Mouse (Mus musculus): ENCODE measurements around the gene Oat. TPM values are rescaled to one million over a fixed set of nuclear protein-coding genes. Genes with fewer than 3 reads are reported as not detected.
A peak's percentile ranks its signal among the peaks of the same experiment; 100 is the strongest.

Gene Oat
- 50.3 and 75.2 TPM in 2 replicates for polyA plus RNA-seq (2012; ENCODE audit: insufficient read depth, insufficient read length, missing spikeins)

GRCm38 (mm10) chr7:132576116-132576650 lies at the start of gene Oat:
Gene Oat (minus strand): TSS chr7:132576398.
- H3K27ac ChIP-seq (replicated peaks; ENCODE audit: low read depth, low read length) = peak within 1 kb of the TSS; percentile 70
- peak within 1 kb of the TSS; percentile 81 for H3K4me3 ChIP-seq (ENCODE audit: insufficient read depth, low read depth, low read length)
- H3K4me1 ChIP-seq (ENCODE audit: control insufficient read depth, insufficient read depth, insufficient read length, low read length) = 0 out of 2 replicates have a peak, but pooled peaks cover under 1% of the 10 kb centered on the region

DNA sequence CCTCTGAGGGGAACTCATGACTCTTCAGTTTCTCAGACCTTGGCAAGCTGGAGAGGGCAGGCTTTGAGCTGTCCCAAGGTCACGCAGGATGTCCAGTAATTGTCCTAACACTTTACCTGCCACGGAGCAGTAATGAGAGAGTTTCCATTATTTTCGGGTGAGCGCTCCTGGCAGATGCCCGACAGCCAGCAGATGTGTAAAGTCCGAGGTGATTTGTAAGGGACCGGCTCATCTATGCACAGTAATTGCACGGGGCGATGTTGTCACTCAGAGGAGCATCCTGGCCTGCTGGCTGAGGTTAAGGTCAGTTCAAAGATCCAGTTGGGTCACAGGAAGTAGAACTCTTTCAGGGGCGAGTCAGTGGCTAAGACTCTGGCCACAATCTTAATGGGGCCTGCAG lies 48.0 kb upstream of the Oat start:
- no peak overlapping the region for H3K4me3 ChIP-seq (ENCODE audit: insufficient read depth, low read depth, low read length)
- H3K4me1 ChIP-seq (ENCODE audit: control insufficient read depth, insufficient read depth, insufficient read length, low read length) = peaks cover 2% of the 10 kb centered on the region; the same call in 1 of the 2 replicates
- no peak overlapping the region for H3K27ac ChIP-seq (replicated peaks; ENCODE audit: low read depth, low read length)

DNA sequence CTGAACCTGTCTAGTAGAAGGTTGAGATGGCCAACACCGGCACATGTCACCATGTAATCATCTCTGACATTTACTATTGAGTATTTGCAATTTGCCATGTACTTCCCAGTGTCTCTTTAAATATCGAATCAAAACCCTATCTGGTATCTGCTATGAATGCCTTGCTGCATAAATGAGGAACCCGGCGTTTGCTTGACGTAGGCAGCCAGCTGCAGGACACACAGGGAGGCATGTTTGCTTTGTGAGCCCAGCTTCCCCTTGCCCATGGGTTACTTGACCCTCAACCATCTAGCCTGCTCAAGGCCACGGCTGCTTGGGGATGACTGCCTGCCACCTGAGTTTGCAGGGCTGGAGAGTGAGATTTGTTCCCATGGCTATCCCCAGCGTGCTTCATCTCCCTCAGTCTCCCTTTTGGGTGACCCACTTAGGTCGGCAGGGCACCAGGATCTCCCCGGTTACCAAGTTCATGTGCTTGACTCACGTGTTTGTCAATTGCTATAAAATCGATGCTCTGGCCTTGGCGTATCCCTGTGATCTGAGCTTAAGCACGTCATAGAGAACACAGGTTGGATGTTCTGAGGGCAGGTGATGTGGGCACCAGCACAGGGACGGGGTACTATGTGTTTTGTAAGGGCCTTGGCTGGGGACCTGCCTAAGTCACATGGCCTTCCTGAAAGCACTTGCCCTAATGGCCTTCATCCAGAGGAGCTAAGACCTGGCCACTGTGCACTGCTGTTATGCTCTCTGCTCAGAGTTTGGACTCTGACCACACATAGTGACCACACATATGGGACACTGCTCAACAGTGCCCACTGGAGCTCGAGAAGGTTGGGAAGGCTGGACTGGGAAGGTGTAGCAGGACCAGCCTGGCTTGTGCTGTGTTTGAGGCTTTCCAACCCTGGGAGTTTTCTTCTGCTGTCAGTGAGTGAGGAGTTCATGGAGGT lies 44.0 kb upstream of the Oat start:
- Histone ChIP-seq H3K27ac (replicated peaks; ENCODE audit: low read depth, low read length) (no peak overlapping the region), H3K4me3 (ENCODE audit: insufficient read depth, low read depth, low read length) (no peak overlapping the region), H3K4me1 (ENCODE audit: control insufficient read depth, insufficient read depth, insufficient read length, low read length) (no peaks in the 10 kb centered on the region)

DNA sequence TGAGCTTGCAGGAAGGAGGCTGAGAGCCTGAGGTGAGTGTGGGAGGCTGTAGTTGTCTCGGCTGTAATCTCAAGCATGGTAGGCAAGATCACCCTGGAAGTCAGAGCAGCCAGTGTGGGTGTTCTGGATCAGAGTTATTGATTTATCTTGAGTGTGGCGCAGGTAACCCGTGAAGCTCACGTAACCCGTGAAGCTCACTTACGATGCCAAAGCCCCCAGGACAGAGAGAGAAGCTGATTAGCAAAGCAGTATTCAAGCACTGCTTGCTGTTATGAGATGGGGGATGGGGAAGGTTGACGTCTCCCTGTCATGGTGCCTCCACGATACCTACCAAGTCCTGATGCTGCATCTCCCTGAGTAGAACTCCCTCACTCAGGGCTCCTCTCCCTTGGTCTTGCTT lies 43.4 kb upstream of the Oat start:
- no peaks in the 10 kb centered on the region for H3K4me1 ChIP-seq (ENCODE audit: control insufficient read depth, insufficient read depth, insufficient read length, low read length)
- H3K4me3 ChIP-seq (ENCODE audit: insufficient read depth, low read depth, low read length) = no peak overlapping the region
- no peak overlapping the region for H3K27ac ChIP-seq (replicated peaks; ENCODE audit: low read depth, low read length)

DNA sequence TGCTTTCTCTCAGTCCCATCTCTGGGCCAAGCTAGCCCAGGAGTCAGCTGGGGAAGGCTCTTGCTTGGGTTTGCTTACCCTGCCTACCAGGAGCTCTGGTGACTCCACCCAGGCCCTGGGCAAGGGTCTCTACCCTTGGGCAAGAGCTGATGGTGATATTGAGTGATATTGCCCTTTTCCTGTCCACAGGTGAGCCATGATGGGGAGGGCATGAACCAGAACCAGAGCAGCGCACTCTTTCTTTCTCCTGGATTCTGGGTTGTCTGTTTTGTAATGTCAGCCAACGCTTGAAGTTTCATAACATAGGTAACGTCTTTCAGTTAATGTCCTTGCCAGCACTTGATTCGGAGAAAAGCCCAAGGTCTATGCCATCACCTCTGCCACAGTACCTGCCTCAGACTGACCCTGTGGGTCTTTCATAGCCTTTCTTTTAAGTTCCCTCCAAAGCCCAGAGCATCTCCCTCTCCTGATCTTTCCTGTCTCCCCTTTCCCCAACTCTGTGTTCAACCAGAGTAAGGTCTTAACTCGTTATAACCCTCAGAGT lies 40.9 kb upstream of the Oat start:
- Histone ChIP-seq H3K27ac (replicated peaks; ENCODE audit: low read depth, low read length) (no peak overlapping the region), H3K4me1 (ENCODE audit: control insufficient read depth, insufficient read depth, insufficient read length, low read length) (no peaks in the 10 kb centered on the region), H3K4me3 (ENCODE audit: insufficient read depth, low read depth, low read length) (no peak overlapping the region)

DNA sequence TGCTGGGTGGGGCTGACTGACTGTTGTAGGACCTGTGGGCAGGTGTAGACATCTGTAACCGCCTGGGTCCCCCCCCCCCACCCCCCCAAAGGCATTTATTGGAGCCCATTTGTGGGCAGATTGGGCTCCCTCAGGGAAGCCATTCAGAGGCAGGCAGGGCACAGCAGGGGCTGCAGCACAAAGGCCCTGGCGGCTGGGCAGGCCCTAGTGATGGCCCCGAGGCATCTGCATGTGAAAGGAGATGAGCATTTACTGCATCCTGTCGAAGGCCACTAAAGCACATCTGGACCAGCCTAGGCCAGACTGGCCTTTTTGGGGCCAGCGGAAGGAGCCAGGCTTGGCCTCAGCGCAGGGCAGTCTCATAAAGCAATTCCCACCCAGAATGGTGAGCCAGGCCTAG lies 40.2 kb upstream of the Oat start:
- H3K4me3 ChIP-seq (ENCODE audit: insufficient read depth, low read depth, low read length) = no peak overlapping the region
- no peak overlapping the region for H3K27ac ChIP-seq (replicated peaks; ENCODE audit: low read depth, low read length)
- H3K4me1 ChIP-seq (ENCODE audit: control insufficient read depth, insufficient read depth, insufficient read length, low read length) = no peaks in the 10 kb centered on the region

DNA sequence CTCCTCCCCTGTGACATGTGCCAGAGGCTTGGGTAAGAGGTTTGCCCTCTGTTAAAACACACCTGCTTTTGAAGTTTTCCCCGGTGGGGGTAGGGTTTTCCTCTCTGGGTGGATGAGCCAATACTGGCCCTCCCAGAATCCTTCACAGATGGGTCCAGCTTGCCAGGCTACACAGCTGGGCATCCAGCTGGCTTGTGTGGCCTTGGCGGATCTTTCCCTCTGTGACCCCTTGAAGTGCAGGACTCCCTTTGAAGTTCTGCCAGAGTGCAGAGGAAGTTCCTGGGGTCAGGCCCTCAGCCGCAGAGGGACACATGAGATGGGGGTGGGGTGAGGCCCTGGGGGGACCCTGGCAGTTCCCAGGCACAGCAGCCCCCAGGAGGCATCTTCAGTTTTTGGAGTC lies 39.1 kb upstream of the Oat start:
- Histone ChIP-seq H3K4me1 (ENCODE audit: control insufficient read depth, insufficient read depth, insufficient read length, low read length) (no peaks in the 10 kb centered on the region; the same call in 1 of the 2 replicates), H3K27ac (replicated peaks; ENCODE audit: low read depth, low read length) (no peak overlapping the region), H3K4me3 (ENCODE audit: insufficient read depth, low read depth, low read length) (no peak overlapping the region)

DNA sequence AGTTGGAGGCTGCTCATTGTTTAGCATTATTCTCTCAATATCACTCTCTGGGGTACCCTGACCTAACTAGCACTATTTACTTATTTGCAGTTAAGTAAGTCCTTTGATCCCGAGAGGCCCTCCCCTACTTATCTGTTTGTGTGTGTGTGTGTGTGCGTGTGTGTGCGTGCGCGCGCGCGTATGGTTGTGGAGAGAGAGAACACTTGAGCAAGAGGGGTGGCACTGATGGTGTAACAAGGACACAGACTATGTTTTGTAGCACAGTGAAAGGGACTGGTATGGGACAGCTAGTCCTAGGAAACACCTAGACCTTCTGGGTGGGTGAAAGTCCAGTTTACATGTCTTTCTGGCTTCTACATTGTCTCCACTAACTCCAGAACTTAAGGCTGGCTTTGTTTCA lies 35.3 kb upstream of the Oat start:
- Histone ChIP-seq H3K4me3 (ENCODE audit: insufficient read depth, low read depth, low read length) (no peak overlapping the region), H3K27ac (replicated peaks; ENCODE audit: low read depth, low read length) (no peak overlapping the region), H3K4me1 (ENCODE audit: control insufficient read depth, insufficient read depth, insufficient read length, low read length) (no peaks in the 10 kb centered on the region; the same call in 1 of the 2 replicates)

DNA sequence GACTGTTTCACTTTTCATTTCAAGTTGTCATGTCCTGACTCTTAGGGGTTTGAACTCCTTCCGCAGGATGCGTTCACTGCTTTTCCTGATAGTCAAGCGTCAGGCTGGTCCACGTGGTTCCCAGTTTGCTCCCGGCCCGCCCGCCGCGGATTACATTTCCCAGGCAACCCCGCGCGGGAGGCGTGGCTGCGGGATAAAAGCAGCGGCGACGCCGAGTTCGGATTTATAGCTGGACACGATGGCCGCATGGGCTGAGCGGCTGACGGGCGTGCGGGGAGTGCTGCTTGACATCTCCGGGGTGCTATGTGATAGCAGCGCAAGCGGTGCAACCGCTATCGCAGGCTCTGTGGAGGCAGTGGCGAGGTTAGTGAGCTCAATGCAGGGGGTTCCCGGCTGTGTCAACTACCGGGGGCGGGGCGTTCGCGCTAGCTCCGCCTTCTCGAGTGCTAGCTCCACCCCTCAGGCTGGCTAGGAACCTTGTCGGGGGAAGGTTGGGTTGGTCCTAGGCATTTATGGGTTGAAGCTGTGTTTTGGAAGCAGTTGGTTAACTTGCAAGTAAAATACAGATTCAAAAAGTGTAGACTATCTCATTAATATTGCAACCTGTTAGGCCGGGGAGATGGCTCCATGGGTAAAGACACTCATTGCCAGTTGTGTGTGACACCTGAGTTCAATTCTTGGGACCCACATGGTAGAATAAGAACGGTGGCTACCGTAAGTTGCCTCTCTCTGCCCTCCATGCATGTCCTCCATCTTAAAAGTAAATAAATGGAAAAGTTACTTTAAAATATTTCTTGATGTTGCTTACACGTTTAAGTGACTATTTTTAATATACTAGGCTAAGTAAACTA lies 34.5 kb upstream of the Oat start, which contains the start of gene Lhpp:
TSS of gene Lhpp (plus strand) at position 171 of the 851 bp plus-strand sequence.
- Histone ChIP-seq H3K27ac (replicated peaks; ENCODE audit: low read depth, low read length) (no peak within 1 kb of the TSS), H3K4me3 (ENCODE audit: insufficient read depth, low read depth, low read length) (peak within 1 kb of the TSS; percentile 72), H3K4me1 (ENCODE audit: control insufficient read depth, insufficient read depth, insufficient read length, low read length) (no peaks in the 10 kb centered on the region; the same call in 1 of the 2 replicates)

GRCm38 (mm10) chr7:132608316-132609020 lies 32.3 kb upstream of the Oat start:
- H3K27ac ChIP-seq (replicated peaks; ENCODE audit: low read depth, low read length) = no peak overlapping the region
- H3K4me1 ChIP-seq (ENCODE audit: control insufficient read depth, insufficient read depth, insufficient read length, low read length) = no peaks in the 10 kb centered on the region; the same call in 1 of the 2 replicates
- H3K4me3 ChIP-seq (ENCODE audit: insufficient read depth, low read depth, low read length) = no peak overlapping the region

DNA sequence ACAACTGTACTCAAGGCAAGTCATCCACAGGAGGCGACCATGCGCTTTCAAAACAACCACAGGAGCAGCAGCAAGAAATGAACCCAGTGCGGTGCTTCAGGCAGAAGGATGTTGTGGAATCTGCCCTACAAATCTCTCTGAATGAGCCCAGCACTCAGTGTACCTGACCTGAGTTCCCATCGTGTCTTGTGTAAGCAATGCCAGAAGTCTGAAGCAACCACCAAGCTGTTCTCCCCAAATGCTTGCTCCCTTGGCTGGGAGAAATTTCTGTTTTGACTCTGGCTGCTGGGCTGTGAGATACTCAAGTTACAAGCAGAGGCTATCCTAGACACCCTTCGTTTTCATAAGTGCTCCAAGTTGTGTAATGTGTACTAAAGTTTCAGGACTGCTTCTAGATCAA lies 29.5 kb upstream of the Oat start:
- Histone ChIP-seq H3K4me1 (ENCODE audit: control insufficient read depth, insufficient read depth, insufficient read length, low read length) (no peaks in the 10 kb centered on the region), H3K4me3 (ENCODE audit: insufficient read depth, low read depth, low read length) (no peak overlapping the region), H3K27ac (replicated peaks; ENCODE audit: low read depth, low read length) (no peak overlapping the region)

GRCm38 (mm10) chr7:132604720-132605119 lies 28.5 kb upstream of the Oat start:
- Histone ChIP-seq H3K4me3 (ENCODE audit: insufficient read depth, low read depth, low read length) (no peak overlapping the region), H3K27ac (replicated peaks; ENCODE audit: low read depth, low read length) (no peak overlapping the region), H3K4me1 (ENCODE audit: control insufficient read depth, insufficient read depth, insufficient read length, low read length) (peaks cover under 1% of the 10 kb centered on the region; the same call in 1 of the 2 replicates)

GRCm38 (mm10) chr7:132600926-132601325 lies 24.7 kb upstream of the Oat start:
- H3K4me1 ChIP-seq (ENCODE audit: control insufficient read depth, insufficient read depth, insufficient read length, low read length) = peaks cover 2% of the 10 kb centered on the region; the same call in 1 of the 2 replicates

DNA sequence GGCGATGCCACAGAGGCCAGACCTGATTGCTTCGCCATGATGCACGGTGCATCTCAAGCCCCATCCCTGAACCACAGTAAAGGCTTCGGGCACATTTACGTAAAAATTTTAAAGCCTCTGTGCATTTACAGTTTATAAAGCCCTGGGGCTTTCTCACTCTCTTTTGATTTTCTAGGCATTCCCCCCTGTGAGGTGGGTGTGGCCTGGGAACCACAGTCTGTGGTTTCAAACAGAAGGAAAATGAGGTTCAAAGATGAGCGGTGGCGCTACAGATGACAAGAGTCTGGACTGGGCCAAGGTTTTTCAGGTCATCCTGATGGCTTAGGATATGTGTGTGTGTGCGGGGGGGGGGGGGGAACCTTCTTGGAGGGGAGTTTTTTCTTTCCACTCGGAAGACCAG lies 23.8 kb upstream of the Oat start:
- Histone ChIP-seq H3K4me1 (ENCODE audit: control insufficient read depth, insufficient read depth, insufficient read length, low read length) (peaks cover 2% of the 10 kb centered on the region; the same call in 1 of the 2 replicates), H3K27ac (replicated peaks; ENCODE audit: low read depth, low read length) (no peak overlapping the region), H3K4me3 (ENCODE audit: insufficient read depth, low read depth, low read length) (no peak overlapping the region)

More at GRCm38 (mm10) chr7:132600926-132601325, 24.7 kb upstream of the Oat start:
- no peak overlapping the region for H3K27ac ChIP-seq (replicated peaks; ENCODE audit: low read depth, low read length)
- H3K4me3 ChIP-seq (ENCODE audit: insufficient read depth, low read depth, low read length) = no peak overlapping the region

All from brown adipose tissue, adult 24 weeks (tissue).